Mouse (Mus musculus): ENCODE data around the gene Map2k2.
"Not testable (repeated sequence)": the region's sequence is repeated elsewhere in the genome, so short reads cannot be mapped to it uniquely, and the experiment has no call there.

Map2k2 gene

DNA sequence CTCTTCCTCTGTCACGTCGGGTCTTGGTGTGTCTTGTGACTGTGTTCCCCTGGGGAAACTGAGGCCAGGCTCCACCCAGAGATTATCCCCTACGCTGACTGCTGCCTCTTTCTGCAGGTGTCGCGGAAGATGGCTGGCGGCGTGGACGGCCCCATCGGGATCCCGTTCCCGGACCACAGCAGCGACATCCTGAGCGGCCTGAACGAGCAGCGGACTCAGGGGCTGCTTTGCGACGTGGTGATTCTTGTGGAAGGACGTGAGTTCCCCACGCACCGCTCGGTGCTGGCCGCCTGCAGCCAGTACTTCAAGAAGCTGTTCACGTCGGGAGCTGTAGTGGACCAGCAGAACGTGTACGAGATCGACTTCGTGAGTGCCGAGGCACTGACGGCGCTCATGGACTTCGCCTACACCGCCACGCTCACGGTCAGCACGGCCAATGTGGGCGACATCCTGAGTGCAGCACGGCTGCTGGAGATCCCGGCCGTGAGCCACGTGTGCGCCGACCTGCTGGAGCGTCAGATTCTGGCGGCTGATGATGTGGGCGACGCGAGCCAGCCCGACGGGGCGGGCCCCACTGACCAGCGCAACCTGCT lies 38.2 kb downstream of the Map2k2 start:
- DNase-seq (ENCODE audit: low spot score in 2 of 2): no peak

DNA sequence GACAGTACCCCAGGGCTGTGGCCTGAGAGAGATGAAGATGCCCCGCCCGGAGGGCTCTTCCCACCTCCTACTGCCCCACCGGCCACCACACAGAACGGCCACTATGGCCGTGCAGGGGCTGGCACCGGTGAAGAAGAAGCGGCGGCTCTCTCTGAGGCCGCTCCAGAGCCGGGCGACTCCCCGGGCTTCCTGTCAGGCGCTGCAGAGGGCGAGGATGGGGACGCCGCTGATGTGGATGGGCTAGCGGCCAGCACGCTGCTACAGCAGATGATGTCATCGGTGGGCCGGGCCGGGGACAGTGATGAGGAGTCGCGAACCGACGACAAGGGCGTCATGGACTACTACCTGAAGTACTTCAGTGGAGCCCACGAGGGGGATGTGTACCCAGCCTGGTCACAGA lies 39.0 kb downstream of the Map2k2 start:
- no peak for DNase-seq (ENCODE audit: low spot score in 2 of 2)

DNA sequence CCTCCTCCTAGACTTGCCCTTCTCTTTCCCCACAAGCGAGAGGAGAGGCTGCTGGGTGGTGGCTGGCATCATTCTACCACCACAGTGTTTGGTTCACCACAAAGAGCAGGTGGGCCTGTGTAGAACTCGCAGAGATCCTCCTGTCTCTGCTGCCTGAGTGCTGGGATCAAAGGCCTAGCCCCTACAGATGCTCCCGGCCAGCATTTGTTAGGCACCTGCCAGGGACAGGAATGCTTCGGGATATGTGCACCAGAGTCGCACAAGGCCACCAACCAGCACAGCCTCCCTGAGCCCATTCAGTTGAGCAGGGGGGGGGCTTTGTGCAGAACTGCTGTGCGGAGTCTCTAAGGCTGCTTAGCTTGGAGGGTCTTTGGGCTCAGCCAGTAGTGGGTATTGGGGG lies 39.6 kb downstream of the Map2k2 start:
- DNase-seq (ENCODE audit: low spot score in 2 of 2): no peak

DNA sequence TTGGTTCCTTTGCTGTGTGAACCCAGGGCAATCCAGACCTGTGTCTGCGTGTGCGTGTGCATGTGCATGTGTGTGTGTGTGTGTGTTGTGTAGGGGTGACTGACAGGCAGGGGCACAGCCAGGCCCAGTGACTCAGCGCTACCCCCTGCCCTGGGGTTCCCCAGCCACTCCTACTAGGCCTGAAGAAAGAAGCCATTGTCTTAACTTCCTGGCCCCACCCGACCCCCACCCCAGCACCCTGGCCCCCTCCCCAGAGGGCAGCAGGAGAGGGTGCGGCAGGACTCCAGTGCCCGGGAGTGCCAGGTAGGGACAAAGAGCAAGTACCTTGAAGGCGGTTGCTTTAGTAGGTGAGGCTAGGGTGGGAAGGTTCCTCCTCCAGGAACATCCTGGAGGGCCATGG lies 40.1 kb downstream of the Map2k2 start:
- no peak for DNase-seq (ENCODE audit: low spot score in 2 of 2)

DNA sequence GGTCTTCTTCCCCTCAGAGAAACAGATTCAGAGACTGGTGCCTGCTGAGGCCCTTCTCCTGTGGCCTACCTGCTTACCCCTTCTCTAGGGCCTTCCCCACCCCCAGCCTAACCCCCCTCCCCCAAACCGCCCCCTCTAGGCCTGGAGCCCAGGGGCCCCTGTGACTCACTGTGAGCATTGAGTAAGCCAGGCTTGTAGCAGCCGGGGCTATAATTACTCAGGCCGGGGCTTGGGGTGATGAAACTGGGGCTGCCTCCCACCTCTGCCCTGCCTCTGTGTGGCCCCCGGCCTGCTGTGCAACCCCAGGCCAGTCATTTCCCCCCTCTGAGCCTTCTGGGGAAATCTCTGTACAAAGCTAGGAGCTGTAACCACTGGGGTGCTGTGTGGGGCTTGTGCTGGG lies 40.6 kb downstream of the Map2k2 start:
- no peak for DNase-seq (ENCODE audit: low spot score in 2 of 2)

DNA sequence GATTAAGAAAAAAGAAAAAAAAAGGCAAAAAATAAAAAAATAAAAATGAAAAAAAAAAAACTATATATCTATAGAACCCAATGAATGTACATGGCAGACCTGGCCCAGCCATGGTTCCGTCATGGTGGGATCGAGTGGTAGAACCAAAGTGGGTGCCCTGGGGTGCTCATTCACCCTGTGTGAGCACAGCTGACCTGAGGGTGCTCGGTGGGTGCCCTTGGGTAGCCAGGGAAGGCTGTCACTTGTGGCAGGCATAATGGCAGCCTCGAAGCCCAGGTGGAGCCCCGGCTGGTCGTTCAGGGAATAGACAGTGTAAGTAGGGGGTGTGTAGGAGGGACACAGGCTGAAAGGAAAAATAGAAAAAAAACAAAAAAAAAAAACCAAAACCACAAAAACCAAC lies 45.5 kb downstream of the Map2k2 start:
- DNase-seq (ENCODE audit: low spot score in 2 of 2): no peak

DNA sequence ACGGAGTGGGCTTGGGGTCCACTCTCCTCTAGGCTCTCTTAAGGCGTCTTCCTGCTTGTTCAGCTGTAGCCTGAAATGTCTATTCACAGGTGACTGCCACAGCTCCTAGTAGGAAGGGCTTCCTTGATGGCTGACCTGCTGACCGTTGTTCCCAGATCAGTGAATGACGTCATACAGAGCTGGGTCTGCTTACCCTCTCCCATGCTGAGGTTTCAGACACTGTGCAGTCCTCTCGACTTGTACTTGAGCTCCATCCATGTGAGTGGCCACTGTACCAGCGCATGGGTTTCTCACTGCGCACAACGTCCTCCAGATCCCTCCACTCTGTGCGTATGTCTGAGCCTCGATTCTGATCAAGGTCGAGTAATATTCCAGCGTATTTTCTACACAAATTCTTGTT lies 46.9 kb downstream of the Map2k2 start:
- DNase-seq (ENCODE audit: low spot score in 2 of 2): no peak

DNA sequence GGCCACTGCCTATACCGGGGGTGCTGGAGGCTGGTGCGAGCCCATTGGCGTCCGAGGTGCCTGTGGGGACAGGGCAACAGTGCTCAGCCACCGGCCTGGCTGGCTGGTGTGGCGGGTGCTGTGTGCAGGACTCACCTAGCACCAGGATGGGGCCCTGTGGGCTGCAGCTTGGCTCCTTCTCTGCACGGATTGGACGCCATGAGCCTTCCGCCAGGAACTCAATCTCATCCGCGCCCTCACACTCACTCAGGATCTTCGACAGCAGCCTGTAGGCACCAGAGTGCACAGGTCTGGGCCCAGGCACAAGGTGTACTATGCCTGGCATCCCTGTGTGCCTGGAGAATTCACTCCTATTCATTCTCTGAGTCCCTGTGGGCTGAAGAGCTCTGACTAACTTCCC lies 48.6 kb downstream of the Map2k2 start:
- DNase-seq (ENCODE audit: low spot score in 2 of 2): no peak

DNA sequence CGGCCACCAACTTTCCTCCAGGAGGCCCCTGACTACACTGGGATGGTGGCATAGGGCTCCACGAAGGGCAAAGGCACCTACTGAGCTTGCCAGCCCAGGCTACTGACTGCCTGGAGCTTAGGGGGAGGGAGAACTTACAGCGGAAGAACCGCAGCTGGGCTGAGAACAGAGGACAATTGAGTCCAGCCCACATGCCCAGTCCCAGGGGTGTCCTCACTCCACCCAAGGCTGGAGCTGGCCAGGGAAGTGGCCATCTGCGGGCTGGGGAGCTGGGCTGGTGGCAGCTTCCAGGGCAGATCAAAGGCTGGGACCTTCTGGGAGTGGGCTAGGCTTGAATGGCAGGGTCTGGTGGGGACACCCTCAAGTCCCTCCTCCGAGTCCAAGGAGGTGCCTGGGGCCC lies 49.0 kb downstream of the Map2k2 start:
- DNase-seq (ENCODE audit: low spot score in 2 of 2): no peak

DNA sequence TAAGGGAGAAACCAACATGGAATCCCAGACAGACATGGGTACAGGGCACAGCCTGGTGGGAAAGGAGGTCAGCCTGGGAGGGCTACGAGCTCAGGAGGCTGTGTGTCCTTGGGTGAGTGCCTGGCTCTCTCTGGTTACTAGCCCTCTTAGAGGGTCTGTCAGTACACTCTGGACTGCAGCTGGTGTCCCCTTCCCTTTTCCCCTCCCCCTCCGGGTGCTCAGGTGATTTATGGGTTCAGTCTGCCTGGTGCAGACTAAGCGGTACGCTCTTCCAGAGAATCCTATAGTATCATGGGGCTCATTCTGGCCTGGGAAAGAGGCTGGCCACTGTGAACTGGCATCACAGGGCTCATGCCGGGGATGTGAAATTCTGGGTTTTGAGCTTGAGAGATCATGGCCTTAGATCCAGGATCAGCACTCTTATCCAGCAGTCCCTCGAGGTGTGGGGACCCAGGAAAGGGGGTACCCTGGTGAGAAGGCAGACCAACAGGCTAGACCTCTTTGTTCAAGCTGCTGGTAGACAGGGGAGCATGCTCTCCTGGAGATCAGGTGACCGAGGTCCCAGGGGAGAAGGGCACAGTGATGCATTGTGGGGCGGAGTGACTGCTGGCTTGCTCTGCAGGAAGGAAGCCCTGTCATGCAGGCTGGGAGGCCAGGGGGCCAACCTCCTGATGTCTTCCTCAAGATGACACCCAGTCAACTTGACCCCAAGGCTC lies 56.0 kb downstream of the Map2k2 start:
- DNase-seq (ENCODE audit: low spot score in 2 of 2): no peak

DNA sequence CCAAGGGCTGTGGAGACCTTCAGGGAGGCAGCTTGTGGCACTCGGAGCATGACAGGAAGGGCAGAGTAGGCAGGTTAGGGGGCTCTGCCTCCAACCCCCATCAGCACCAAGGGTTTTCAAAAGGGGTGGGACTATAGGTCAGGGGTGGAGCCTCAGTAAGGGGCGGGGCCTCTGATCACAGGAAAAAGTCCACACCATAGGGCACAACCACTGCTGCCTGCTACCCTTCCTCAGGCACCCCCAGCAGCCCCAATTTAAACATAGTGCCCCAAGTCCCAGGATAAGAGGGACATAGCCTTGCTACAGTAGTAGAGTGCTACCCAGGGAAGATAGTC lies 56.6 kb downstream of the Map2k2 start:
- no peak for DNase-seq (ENCODE audit: low spot score in 2 of 2)

DNA sequence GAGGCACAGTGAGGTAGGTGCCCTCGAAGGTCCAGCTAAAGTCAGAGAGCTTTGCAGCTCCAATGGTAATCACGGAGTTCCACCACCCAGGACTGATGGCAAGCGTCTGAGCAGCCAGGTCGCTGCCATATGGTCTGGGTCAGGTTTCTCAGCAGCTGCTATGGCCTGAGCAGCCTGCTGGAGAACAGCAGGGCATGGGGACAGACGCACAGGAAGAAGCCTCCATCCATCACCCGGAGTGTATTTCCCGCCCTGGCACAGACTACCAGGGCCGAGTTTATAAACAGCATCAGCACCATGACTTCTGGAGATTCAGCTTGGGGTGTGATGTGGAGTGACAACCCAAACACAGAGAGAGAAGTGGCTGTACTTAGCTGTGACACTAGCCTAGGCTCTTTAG lies 59.4 kb downstream of the Map2k2 start:
- no peak for DNase-seq (ENCODE audit: low spot score in 2 of 2)

DNA sequence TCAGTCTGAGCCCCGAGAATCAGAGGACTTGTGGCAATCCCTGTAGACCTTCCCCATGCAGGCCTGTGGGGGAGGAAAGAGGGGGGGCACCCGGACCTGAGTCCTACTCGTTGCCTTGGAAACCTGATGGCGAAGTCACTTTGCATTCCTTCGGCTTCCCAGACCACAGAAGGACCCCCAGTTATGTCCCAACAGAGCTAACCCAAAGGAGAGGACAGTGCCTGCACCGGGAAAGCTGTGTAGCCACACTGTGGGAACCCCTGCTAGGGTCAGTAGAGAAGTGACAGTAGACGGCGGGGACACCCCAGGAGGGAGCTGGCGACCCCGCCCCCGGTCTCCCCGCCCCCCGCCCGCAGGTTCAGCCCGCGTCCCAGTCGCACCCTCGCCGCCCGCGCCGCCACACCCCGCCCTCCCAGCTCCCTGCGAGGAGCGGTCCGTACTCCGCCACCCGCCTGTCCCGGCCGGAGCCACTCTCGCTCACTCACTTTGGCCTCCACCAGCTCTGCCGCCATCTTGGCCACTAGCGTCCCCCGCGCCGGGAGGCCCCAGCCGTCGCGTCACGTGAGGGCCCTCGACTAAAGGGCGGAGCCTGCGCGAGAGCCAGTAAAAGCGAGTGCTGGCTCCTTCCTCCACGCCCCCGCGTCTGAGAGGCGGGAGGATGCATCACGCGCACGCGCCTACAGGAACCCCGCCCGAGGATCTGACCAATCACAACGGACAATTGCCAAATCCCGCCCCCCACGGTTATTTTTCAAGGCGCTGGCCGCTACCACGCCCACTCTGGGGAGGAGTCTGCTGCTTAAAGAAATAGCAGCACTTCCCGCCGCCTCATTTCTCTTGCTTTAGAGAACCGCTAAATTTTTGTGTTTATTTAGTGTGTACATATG lies 61.7 kb downstream of the Map2k2 start, which contains the start of gene Pias4:
Pias4 (minus strand) TSS at position 724 of the 887 bp plus-strand sequence.
- peak; percentile 100 for DNase-seq (ENCODE audit: low spot score in 2 of 2)

DNA sequence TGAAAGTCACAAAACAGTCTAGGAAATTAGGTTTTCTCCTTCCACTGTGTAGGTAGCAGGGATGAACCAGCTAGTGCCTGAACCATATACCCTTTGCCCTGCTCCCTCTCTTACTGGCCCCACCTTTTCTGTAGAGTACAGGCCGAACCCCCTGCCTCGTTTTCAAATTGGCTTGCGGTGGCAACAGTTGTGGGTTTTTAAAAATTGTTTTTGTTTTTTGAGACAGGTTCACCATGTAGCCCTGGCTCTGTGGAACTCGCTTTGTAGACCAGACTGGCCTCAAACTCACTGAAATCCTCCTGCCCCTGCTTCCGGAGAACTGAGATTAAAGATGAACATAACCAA lies 62.3 kb downstream of the Map2k2 start:
- no peak for DNase-seq (ENCODE audit: low spot score in 2 of 2)

DNA sequence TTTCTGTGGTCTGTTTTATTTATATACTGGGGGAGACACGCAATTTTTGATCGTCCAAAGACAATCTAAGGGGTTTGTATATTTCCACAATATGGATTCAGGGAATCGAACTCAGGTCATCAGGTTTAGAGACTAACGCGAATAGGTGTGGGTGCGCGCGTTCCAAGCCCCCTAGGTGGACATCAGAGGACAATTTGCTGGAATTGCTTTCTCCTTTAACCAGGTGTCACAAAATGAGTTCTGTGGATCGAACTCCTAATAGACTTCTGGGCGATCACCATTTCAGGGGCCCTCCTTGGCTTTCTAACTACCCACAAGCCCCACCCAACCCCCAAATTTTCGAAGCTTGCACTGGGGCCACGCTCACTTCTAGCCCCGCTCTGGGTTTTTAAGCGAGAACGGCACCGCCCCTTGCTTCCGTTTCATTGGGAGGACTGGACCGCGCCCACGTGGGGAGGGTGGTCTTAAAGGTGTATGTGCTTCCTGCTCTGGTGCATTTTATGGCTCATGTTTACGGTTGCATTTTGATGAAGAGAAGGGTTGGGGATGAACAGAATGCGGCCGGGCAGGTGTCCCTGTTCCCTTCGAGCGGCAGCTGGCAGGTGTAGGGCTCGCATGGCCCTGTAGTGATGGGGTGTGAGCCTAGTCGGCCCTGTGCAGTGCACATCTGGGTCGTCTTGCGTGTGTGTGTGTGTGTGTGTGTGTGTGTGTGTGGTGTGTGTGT lies 63.0 kb downstream of the Map2k2 start:
- DNase-seq (ENCODE audit: low spot score in 2 of 2): peak; percentile 68 to 75

DNA sequence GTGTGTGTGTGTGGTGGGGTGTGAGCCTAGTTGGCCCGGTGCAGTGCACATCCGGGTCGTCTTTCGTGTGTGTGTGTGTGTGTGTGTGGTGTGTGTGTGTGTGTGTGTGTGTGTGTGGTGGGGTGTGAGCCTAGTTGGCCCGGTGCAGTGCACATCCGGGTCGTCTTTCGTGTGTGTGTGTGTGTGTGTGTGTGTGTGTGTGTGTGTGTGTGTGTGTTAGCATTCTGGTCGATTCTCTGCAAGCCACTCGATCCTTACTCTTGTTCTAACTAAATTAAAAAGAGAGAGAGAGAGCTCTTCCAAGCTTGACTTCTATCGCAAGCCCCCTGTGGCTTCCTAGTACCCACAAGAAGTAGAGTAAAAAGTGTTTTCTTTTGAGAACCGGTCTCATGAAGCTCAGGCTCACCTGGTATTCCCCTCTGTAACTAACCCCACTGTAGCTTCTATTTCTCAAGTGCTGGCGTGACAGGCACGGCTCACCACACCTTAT lies 63.7 kb downstream of the Map2k2 start:
- DNase-seq (ENCODE audit: low spot score in 2 of 2): not testable (repeated sequence)

DNA sequence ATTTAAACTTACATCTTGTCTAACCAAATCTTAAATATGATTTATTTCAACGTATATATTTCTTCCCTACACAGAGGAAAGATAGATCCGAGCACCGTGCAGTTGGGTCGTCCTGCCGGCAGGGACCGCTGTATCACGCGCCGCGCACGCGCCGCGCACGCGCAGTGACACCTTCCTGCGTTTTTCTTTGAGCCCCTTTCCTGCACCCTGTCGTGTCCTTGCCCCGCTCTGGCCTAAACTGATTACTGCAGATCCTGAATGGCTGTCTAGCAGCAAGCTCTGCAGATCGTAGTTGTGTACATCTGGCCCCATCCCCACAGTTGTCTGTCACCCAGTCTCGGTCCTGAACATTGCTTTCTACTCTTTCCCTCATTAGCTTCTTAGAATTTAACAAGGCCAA lies 67.4 kb downstream of the Map2k2 start:
- DNase-seq (ENCODE audit: low spot score in 2 of 2): peak; percentile 65 to 77

DNA sequence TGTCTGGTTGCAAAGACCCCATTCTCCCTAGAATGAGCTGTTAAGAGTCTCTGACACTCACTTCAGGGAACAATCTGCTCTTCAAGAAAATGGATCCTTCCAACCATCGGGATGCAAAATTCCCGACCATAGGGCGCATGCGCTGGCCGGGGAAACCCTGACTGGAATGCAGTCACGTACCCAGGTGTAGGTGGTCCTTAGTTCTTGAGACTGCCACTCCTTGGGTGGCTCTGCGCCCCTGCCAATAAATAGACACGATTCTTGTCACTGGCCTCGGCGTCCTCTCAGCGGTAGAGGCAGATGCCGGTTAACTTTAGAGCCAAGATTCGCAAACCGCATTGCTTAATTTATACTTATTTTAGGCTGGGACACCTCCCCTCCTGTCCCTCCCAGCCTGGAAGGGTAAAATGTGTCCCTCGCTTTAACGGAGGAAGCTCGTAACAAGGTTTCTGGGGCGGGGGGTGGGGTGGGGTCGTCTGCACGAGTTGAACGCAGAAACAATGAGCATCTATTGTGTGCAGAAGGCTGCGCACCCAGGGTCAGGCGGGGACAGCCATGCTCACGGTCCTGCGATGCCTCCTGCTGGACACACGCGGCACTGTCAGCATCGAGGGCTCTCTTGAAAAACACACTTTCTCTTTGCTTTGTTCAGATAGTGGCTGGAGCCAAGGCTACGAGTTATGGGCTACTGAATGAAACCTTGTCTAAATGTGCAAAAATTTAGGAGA lies 69.1 kb downstream of the Map2k2 start:
- peak; percentile 74 for DNase-seq (ENCODE audit: low spot score in 2 of 2)

DNA sequence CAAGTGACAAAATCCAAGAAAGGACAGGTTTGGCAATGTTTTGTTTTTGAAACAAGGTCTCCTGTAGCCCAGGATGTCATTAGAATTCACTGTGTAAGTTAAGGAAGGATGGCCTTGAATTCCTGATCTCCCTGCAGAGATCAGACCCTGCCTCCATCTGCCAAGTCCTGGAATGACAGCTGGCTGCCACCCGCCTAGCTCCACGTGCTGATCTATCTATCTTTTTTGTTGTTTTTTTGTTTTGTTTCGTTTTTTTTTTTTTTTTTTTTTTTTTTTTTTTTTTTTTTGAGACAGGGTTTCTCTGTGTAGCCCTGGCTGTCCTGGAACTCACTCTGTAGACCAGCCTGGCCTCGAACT lies 69.6 kb downstream of the Map2k2 start:
- DNase-seq (ENCODE audit: low spot score in 2 of 2): not testable (repeated sequence)

DNA sequence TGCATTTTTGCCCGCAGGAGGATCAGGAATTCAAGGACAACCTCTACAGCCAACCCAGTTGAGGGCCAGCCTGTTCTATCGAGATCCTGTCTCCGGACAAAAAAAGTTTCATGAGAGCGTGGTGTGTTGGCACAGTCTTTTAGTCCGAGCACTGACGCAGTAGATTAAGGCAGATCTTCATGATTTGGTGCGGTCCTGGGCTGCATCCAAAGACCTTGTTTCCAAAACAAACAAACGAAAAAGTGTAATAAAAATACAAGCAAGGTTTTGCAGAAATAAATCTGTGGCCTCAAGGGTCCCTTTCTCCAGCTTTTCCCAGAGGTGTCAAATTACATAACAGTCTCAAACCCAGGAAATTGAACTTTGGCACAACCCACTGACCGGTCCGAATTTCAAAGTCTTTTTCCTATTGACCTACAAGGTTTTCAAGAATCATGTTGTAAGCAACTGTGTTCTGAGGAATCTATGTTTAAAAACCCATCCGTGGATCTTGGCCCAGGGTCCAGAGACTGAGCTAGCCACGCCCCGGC lies 70.3 kb downstream of the Map2k2 start:
- no peak for DNase-seq (ENCODE audit: low spot score in 2 of 2)

Measured in right cerebral cortex, postnatal 36 days (tissue).